Mouse (Mus musculus) mesoderm, embryonic 11.5 days (tissue): ENCODE measurements at regions not wholly inside any gene's neighbourhood (a gene's known extent, or its start where the extent isn't known, plus 50 kb on each side); places are given as distances from the start of the nearest gene placed in this dataset.
"Not testable (repeated sequence)": the region's sequence is repeated elsewhere in the genome, so short reads cannot be mapped to it uniquely, and the experiment has no call there.

Experiments used
- DNase-seq: peaks from one replicate; pipeline ENCODE4 v3.0.0-alpha.2; 2012; ENCODE audit warnings: low read depth, low spot score

DNA sequence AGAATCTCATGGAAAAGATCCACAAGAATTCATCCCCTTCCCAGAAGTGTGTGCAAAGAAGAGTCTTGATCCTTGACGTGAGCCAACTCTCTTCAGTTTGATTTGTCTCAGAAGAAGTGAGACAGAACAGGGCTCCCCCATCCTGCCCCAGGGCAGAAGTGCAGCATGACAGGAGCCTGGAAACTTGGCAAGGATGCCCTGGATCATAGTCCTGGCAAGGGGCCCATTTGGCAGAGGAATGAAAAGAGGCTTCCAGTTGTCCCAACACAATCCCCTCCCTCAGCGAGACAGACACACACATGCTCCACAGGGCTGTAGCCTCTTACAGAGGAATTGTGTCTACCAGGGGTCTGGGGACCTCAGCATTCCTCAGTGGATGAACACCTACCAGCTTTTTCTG, 102.7 kb downstream of the Ptpn20 start:
- DNase-seq, result no peak

DNA sequence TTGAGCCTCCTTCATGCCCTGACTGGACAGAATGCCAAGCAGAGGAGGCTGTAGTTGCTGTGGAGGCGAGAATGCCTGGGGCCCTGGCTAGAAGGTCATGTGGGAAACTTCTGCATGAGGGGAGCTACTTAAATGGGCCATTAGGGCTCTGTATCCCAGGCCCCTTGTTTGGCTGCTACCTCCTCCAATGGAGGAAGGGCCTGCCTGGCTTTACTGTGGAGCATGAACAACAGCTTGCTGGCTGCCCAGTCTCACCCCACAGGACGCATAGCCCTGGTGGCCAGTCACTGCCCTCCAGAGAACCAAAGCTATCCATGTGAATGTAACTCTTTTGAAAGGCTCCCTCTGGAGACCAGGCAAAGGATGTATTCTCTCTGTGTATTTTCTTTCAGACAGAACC, 105.2 kb downstream of the Ptpn20 start:
- DNase-seq, result no peak

DNA sequence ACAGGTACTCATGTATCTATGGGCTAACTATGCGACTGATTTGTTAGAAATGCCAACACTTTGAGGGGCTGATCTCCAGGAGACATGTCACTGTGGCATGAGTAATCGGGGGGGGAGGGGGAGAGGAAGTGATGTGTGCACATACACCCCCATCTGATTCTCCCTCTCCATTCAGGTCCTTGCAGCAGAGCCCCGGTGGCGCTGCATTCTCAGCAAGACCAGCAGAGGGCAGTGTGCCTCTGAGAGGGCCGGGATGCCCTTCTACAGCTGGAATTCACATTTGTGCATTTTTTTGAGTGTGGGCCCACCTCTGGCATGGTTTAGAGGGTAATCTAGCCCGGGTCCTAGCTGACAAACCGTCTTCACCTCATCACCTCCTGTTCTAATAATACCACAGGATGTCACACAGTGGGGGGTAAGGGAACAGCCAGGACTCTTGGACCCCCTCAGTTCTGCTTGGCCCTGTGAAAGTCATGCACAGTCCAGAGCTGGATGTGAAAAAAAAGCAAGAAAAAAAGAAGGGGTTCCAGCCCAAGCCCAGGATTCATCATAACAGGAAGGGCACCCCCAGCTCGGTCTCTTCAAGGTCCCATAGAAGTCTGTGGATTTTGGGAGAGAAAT, 106.5 kb downstream of the Ptpn20 start:
- peak; percentile 85 for DNase-seq

DNA sequence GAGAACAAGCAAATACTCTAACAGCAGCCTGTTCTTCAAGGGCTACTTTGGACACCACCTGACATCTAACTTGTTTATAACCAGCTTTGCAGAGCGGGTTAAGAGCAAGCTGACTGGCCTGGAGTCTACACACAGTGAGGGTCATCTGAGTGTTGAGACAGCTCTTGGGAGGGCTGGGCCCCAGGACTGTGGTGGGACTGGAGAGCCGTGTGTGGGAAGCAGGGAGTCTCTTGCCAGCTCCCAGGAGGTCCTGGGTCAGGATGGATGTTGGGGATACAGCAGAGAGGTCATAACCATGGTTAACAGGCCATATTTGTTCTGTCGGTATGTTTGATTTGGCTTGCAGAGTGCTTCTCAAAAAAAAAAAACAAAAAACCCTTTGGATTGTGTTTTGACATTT, 107.8 kb downstream of the Ptpn20 start:
- DNase-seq, result no peak

DNA sequence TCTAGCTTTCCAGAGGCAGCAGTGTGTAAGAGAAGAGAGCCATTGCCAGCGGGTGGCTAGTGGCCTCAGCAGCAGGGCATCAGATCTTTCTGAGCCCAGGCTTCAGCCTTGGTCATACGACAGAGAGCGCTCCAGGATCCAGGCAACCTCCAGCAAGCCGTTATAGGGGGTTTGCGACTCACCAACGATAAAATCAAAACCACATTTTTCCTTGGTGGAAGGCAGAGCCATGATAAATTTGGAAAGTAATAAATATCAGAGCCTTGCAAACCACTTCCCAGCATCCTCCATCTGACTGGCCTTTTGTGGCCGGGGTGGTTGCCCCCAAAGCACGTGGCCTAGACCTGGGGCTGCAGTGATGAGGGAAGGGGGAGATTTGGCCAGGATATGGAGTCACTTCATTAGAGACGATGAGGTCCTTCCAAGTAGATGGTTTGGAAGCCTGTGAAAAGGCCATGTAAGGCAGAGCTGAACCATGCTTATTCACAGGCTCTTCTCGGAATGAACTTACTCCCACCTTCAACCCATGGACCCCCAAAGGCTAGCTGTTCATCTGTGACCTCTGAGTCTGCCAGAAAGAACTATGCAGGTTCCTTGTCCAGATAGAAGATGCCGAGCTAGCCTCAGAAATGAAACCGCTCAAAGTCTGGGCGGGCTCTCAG, 110.9 kb downstream of the Ptpn20 start:
- no peak for DNase-seq

DNA sequence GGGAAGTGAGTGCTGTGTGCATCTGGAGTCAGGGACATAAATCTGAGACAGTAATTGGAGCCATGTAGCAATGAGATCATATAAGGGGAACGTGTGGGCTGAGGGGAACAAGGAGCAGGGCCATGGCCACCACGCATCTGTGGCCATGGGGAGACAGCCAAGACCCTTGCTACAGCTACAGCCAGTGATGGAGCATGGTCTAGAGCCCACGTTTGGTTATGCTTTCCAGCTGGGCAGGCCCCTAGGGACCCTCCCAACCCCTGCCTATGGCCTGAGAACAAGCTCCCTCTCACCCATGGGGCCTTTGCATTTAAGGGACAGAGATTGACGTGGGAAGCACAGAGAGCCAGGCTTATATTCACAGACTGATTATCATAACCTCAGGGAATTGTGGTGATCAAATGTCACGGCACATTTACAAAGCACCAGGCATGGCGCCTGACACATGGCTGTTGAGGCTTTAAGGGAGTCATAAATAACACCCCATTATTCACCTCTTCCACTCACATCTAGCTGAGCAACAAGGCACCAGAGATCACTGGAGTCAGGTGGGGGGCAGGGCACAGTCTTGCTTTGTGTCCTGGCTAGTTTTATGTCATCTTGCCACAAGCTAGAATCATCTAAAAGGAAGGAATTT, 118.8 kb downstream of the Ptpn20 start:
- DNase-seq, result peak; percentile 77

DNA sequence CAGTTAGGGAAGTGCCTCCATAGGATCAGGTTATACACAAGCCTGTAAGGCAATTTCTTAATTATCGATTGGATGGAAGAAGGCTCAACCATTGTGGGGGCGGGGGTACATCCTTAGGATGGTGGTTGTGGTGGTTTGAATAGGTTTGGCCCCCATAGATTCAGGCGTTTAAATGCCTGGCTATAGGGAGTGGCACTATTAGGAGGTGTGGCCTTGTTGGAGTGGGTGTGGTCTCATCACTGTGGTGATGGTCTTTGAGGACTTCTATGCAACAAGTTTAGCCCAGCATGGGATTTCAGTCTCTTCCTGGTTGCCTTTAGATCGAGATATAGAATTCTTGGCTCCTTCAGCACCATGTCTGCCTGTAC, 119.3 kb downstream of the Ptpn20 start:
- DNase-seq, result no peak

DNA sequence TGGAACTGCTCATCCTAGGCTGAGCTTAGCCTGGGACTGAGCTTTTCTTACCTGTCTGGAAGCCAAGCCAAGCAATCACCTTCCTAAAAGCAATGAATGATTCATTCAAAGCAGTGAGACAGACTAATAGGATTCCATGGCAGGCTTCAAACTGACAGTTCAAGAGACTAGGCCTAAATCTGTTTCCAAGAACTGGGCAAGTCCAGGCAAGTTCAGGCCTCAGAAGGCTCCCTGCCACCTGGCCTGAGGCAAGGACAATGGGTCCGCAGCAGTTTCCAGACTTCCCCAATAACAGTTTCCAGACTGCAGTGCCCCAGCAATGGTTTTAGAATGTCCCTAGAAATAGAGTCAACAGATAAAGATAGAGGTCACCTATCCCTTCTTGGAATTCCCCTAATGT, 123.5 kb downstream of the Ptpn20 start:
- DNase-seq, result no peak

DNA sequence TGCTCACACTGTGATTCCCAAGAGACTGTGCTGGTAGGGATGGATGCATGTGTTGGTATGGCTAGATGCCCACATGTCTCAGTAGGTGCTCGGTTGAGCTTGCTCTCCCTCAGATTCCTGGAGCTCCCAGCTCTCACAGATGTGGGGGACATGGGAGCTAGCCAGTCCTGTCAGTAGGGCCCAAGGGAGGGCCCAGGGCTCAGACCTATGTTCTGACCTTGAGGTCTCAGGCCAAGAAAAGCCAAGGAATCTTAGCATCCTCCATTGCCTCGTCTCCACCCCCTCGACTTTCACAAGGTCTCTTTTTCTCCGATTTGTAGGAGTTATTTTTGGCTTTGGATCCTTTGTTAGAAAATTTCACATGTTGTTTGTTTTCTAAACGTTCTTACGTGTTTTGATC, 130.6 kb downstream of the Ptpn20 start:
- DNase-seq, result no peak

DNA sequence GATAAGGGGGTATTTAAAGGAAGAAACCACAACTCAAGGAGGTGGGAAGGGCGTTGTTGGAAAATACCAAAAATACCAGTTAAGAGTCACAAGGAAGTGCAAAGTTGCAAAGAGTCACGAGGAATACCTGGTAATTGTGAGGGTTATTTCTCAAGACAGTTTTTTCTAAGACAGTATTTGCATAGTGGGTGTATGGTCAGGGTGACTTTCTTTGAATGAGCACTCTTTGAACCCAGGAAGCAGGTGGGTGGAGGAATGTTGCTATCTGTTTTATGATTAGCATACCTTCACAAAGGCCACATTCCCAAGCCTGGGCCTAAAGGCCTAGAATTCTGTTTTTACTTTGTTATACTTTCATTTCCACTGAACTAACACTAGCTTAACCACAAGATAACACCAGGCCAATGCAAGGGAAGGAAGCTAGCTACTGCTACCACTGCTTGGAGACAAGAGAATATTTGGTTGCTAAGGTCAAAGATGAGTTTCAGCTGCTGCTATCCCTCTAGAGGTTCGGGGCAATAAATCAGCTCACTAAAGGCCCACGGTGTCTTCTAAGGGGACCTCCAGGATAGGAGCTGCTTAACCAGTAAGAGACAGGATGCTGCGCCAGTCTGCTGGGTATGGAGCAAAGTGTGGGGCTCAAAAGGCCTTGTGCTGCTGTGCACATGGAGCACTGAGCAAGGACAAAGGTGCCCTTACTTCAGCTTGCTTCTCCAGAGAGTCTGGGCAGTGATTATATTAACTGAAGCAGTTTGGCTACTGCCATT, 133.6 kb downstream of the Ptpn20 start:
- not testable (repeated sequence) for DNase-seq

DNA sequence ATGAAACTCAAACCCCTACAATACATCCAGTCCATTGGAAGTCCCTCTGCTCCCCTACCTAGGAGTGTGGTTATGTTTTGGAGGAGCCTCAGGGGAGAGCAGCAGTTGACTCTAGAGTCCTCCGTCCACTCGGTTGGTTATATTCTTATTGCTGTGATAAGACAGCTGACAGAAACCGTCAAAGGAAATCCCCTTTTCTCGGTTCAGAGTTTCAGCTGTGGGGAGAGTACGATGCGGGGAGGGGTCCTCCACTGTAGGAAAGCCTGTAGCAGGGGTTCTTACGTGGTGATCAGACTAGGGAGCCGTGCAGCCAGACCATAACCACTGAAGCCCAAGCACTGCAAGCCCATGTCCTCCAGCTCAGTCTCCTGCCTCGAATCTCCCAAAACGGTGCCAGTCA, 137.5 kb downstream of the Ptpn20 start:
- no peak for DNase-seq

DNA sequence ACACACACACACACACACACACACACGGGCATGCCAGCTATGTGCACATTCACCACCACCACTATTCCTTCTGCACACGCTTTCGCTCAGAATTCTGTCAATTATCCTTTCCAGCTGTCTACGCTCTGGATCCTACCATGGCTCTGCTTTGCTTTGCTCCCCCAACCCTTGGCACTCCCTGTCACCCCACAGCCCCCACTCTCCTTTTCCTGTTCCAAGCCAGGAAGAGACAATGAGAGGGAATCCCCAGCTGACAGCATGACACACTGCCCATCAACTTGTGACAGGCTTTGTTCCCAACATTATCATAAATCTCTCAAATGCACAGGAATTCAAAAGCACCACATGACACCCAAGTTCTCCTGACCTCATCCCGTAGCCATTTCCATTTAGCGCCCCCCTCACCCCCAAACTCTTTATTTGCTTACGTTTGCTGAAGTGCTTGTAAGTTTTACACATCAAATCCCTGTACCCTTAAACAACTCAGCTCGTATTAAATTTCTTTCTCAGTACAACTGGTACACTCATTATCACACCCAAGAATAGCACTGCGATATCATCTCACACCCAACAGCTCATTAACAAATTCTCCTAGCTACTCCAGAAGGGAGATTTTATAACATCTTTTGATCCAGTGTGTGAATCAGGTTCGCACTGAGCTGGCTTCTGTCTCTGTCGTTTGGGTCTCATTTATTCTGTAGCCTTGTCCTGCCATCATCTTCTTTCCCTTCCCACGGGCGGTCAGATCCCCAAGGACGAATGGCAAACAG, 140.3 kb downstream of the Ptpn20 start:
- DNase-seq, result peak; percentile 48

DNA sequence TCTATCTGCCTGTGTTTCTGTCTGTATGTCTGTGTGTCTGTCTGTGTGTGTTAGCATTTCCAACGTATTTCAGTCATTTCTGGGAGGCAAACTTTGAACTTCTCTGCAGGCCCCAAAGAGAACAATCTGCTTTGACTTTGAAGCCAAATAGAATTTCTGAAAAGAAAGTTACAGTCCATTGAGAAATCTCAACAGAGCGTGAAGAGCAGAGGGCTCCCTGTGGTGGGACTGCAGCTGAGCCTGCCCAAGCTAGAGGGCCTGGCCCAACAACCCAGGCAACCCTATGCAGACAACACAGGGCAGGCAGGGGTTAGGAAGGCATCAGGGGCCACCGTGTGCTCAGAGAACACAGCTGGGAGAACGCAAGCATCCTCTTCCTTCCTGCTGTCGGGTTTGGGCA, 143.7 kb downstream of the Ptpn20 start:
- peak; percentile 57 for DNase-seq

DNA sequence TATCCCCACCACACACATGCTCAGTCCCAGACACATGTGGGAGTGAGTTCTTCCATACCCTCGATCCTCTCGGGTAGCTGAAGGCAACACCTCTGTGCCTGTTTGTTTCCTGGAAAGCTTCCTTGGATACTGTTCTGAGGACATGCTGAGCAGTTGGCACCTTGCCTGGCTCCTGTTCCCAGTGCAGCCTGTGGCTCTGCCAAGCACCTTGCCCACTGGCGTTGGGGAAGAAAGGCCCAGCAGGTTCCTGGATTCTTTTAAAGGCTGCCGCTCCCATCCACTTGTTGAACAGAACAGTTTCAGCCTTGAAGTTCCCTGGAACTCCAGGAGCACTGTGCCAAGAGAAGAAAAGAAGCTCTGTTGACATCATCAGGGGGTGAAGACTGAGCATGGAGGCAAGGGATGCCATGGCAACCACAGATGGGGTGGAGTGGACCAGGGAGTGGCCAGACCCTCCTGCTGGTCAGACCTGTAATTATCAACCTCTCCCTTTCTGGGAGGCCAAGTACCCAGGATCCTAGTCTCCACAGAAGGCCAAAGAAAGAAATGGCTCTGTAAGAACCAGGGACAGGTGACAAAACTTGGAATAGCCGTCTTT, 145.5 kb downstream of the Ptpn20 start:
- no peak for DNase-seq

DNA sequence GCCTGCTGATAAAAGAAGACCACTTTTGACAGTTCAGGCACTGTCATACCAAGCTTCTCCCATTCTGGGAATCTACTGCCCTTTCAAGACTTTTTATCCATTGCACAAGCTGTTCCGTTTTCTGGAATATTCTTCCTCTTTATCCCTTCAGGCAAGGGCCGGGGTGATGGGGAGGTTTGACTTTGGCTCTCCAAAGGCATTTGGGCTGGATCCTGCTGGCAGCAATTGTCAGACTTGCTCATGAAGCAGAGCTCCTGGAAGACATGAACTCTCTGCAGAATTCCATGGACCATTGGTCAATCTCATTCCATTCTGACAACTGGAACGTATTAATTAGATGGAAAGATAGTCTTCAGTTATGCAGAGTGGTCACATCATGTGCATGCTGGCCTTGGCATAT, 146.6 kb downstream of the Ptpn20 start:
- no peak for DNase-seq

DNA sequence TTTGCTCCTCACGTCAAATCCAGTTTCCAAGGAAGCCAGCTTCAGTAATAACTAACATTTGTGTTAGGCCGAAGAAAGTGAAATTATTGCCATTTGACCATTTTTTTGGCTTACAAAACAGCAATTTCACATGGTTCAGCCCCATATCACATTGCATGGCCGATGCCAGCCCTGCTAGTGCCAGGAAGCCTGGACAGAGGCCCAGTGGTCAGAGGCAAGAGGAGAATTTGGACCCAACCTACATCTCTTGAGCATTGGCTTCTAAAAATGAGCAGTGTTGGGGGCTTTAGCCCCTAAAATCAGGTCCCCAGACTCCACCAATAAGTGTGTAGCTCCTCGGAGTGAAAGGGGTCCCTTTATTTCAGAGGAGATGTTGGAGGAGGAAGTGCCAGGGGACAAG, 157.2 kb downstream of the Ptpn20 start:
- DNase-seq, result no peak

DNA sequence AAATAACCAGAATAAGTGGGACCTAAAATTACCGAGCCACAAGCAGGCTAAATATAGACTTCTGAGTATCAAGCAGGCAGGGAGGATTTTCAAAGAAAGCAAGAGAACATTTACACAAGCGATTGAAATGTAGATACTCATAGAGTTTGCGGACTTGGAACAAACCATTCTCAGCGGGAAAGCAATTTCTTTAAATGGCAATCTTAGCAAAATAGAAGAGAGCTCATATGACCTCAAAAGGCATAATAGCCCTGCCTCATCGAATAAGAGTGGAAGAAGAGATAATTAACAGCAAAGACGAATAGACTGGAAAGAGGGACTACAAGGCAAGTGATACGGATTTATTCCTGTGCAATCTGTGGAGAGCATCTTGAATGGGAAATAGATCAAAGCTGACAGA, 163.7 kb upstream of the Gdf10 start:
- no peak for DNase-seq

DNA sequence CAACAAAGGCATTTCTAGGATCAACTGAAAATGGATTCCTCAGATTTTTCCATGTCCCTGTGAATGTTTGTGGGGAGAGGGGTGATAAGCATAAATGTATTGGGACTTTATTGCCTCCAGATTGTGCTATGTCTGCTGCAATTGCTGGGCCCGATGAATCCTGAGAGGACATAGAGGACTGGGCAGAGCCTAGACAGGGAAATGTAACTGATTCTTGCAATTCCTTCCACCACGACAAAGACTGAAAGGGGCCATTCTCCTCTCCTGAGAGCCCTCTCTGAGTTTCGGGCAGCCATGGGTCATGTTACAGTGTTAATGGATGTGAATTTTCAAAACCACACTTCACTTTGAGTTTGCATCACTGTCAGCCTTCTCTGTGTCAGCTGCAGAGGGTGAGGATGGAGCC, 159.7 kb upstream of the Gdf10 start:
- DNase-seq, result peak; percentile 2

DNA sequence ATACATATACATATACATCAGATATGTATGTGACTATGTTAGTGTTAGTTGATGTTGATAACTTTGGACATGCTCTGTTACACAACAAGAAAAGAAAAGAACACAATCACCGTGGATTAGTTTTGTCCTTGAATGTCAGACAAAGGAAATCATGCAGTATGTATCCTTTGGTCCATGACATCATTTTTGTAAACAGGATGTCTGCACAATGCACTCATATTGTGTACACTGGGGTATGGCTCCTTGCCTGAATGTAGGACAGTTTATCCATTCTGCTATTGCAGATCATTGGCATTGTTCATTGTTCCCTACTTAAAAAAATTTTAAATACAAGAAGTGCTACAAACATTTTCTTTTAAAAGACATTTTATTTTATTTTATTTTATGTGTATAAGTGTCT, 157.6 kb upstream of the Gdf10 start:
- no peak for DNase-seq

DNA sequence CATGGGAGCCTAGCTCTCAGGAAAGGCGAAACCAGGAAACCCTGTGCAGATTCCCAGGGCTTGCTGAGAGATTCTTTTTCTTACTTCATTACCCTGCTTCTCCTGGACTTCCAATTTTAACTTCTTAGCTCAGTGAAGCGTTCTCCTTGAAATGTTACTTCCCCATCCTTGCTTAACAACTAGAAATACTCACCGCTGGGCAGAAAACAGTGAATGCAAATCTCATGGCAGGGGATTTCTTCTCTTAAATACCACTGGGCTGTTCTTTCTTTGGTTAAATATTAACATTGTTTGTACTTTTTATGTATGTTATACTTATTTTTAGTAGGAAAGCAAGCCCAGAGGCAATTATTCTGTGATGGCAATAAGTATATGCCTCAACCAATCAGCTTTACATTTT, 151.0 kb upstream of the Gdf10 start:
- DNase-seq, result no peak

DNA sequence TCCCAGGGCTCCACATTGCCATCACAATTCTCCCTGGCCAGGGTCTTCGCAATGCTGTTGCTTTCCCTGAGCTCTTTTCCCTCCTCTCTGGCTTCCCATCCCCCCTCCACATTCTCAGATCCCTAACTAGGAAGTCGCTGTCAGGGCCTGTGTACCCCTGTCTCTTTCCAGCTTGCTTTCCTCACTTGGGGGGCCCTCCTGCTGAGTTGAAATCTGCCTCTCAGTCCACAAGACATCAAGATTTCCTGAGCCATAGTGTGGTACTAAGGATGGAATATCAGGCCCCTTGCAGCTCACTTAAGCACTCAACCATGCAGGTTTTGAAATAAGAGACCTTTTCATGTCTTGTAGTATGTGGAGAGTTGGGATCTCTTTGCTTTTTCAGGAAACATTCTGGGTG, 133.8 kb upstream of the Gdf10 start:
- DNase-seq, result no peak

DNA sequence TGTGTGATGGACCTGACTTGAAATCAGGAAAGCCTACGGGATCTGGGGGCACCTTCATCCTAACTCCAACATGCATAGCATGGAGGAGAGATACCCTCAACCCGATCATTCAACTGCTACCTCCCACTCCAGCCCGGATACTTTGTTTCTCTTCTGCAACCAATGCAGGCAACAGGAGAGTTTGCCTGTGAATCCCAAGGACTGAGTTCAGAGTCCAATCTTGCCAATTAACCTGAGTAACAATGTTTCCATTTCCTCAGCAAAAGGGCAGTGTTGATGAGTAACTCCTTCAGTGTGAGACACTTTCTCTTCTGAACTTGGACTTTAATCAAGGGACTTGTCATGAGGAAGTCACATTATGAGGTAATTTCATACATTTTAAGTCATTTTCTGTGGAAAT, 129.1 kb upstream of the Gdf10 start:
- DNase-seq, result no peak
